Mouse (Mus musculus): ENCODE measurements at regions not wholly inside any gene's neighbourhood (a gene's known extent, or its start where the extent isn't known, plus 50 kb on each side); places are given as distances from the start of the nearest gene placed in this dataset.

GRCm38 (mm10) chr14:17234898-17235297, 415.9 kb upstream of the Rarb start:
- no peak for DNase-seq (ENCODE audit: extremely low spot score, low read depth, low spot score)

DNA sequence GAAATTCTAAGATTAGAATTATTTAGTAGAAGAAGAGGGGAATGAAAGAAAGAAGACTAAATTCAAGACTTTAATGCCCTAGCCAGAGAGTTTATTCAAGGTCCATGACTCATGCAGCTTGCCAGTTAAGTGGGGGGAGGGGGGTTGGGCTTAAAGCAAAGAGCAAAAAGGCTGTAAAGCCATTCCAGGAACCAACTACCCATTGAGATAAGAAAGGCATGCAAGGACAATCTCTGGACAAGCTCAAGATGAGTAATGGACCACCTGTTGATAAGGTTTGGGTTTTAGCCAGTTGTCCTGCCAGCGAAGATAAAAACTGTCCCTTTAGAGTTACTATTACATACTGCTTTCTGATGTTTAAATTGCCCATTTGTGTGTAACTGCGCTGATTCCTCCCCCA, 392.5 kb upstream of the Rarb start:
- no peak for DNase-seq (ENCODE audit: extremely low spot score, low read depth, low spot score)

DNA sequence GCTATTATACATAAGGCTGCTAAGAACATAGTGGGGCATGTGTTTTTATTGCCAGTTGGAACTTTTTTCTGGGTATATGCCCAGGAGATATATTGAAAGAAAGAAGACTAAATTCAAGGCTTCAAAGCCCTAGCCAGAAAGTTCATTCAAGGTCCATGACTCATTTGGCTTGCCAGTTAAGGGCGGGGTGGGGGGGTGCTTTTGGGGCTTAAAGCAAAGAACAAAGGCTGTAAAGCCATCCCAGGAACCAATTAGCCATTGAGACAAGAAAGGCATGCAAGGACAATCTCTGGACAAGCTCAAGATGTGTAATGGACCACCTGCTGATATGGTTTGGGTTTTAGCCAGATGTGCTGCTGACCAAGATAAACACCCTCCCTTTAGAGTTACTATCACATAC, 386.7 kb upstream of the Rarb start:
- DNase-seq (ENCODE audit: extremely low spot score, low read depth, low spot score) = no peak

GRCm38 (mm10) chr14:17203251-17204015, 384.5 kb upstream of the Rarb start:
- DNase-seq (ENCODE audit: extremely low spot score, low read depth, low spot score) = peak; percentile 33

DNA sequence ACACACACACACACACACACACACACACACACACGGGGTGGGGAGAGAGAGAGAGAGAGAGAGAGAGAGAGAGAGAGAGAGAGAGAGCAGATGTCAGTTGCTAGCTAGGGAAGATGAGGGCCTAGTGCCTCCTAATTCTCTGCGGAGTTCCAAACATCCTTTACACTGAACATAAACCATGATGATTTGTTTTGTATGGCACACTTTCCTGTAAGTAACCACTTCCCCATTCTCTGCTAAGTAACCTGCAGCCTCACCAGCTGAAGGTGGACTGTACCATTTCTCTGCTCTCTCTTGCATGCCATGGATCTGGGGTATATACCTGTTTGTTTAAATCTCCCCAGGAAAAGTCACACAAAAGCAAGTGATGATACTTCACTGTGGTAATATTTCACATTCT, 374.0 kb upstream of the Rarb start:
- DNase-seq (ENCODE audit: extremely low spot score, low read depth, low spot score) = no peak

DNA sequence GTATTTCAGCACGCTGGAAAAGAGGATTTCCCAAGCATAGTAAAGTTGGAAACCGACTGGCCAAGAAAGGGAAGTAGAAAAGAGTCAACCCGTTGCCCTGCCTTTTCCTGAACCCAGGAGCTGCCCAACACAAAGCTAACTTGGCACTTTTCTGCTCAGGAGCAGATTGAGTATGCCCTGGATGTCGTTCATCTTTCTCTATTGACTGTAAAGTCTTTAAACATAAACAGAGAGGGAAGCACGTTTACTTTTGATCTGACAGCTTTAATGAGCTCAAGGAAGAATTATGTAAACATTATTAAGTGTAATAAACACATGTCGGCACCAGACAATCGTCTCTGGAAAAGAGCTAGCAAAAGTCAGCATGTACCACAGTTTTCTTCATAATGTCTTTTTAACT, 354.3 kb upstream of the Rarb start:
- DNase-seq (ENCODE audit: extremely low spot score, low read depth, low spot score) = no peak

DNA sequence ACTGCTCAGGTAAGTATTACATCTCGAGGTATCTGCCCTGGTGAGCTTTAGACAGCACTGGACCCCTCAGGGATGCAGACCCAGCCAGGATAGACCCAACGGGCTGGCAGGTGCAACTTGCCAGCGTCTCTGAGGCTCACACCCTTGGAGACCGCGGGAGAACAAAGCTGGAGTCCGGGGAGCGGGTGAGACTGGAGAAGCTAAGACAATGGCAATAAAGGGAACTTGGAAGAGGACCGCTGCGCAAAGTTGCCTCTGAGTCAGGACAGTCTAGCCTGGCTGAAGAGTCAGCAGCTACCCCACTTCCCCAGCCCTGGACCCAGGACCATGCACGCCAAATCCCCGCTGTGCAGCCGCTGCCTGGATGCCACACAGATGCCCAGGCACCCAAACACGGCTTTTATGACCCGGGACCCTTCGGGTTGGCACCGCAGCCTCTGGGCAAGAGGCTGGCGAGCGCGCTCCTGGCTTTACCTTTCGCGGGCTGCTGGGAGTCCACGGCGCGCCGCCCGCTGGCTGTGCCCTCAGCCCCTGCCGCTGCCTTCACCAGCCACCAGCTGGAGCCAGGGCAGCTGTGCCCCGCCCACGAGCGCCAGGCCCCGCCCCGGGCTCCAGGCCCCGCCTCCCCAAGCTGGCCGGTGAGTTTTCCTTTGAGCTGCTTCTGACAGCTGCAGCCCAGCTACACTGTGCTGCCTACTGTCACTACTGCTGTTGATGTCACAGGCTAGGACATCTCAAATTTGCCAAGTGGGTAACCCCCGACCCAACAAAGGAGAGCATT, 353.6 kb upstream of the Rarb start:
- no peak for DNase-seq (ENCODE audit: extremely low spot score, low read depth, low spot score)

- DNase-seq (ENCODE audit: extremely low spot score, low read depth, low spot score) = no peak
Measured at GRCm38 (mm10) chr14:17171896-17172295, 352.9 kb upstream of the Rarb start.

DNA sequence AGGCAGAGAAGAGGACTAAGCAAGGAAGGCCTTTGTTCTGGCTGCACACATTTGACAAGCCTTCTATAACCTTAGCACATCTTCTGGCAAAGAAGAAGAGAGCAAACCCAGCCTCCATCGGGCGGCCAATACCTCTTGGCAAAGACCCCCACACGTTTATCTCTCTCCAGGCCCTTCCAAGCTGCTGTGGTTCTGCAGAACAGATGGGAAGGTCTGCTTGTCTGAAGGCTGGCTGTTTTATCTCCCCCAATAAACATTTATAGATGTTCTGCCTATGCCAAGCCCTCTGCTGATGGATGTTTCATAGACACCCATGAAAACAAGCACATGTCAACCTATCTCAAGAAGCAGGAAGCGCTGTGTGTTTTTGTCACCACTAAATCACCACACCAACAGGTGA, 339.4 kb upstream of the Rarb start:
- DNase-seq (ENCODE audit: extremely low spot score, low read depth, low spot score) = no peak

- no peak for DNase-seq (ENCODE audit: extremely low spot score, low read depth, low spot score)
Measured at GRCm38 (mm10) chr14:17156402-17156954, 337.5 kb upstream of the Rarb start.

- DNase-seq (ENCODE audit: extremely low spot score, low read depth, low spot score) = no peak
Measured at GRCm38 (mm10) chr14:17120679-17121078, 301.7 kb upstream of the Rarb start.

GRCm38 (mm10) chr14:17106668-17107067, 287.7 kb upstream of the Rarb start:
- no peak for DNase-seq (ENCODE audit: extremely low spot score, low read depth, low spot score)

DNA sequence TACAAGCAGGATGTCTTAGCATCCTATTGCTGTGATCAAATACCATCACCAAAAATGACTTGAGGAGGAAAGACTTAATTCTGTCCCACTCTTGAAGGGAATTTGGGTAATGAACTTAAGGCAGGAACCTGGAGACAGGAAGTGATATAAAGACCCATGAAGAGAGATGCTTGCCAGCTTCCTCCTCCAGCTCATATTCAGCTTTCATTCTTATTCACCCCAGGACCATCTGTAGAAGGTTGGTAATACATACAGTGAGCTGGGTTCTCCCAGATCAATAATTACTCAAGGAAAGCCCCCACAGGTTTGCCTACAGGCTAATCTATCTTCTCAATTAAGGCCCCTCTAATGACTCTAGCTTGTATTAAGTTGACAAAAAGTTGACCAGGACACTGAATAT, 283.5 kb upstream of the Rarb start:
- no peak for DNase-seq (ENCODE audit: extremely low spot score, low read depth, low spot score)

GRCm38 (mm10) chr14:17090573-17090937, 271.6 kb upstream of the Rarb start:
- DNase-seq (ENCODE audit: extremely low spot score, low read depth, low spot score) = no peak

- DNase-seq (ENCODE audit: extremely low spot score, low read depth, low spot score) = no peak
Measured at GRCm38 (mm10) chr14:17089640-17090572, 270.9 kb upstream of the Rarb start.

- DNase-seq (ENCODE audit: extremely low spot score, low read depth, low spot score) = no peak
Measured at GRCm38 (mm10) chr14:17089089-17089634, 270.2 kb upstream of the Rarb start.

DNA sequence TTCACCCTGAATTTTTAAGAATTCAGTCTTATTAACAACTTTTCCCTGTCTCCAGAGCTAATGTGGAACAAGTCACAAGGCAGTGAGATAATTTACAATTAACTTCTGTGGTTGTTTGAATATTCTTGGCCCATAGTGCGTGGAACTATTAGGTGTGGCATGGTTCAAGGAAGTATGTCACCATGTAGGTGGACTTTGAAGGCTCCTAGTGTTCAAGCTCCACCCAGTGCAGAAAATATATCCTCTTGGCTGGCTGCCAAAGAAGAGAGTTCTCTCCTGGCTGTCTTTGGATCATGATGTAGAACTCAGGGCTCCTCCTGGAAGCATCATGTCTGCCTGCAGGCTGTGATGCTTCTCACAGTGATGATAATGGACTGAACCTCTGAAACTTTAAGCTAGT, 268.9 kb upstream of the Rarb start:
- DNase-seq (ENCODE audit: extremely low spot score, low read depth, low spot score) = no peak

GRCm38 (mm10) chr14:17083907-17084306, 265.0 kb upstream of the Rarb start:
- no peak for DNase-seq (ENCODE audit: extremely low spot score, low read depth, low spot score)

- no peak for DNase-seq (ENCODE audit: extremely low spot score, low read depth, low spot score)
Measured at GRCm38 (mm10) chr14:17081904-17082303, 262.9 kb upstream of the Rarb start.

DNA sequence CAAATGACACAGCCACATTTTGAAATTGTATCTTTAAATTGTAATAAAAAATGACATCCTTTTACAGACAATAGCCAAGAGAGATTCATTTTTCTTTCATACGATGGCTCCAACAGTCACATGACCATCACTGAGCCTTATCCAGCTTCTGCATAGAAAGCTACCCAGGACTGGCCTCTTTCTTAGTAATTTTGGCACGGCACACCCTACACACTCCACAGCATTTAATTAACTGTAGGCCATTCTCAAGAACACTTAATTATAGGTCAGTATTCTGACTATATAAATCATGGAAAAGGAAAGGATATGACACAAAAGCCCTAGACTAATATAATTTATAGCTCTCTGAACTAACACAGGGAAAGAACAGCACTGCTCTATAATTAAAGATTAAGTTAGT, 260.6 kb upstream of the Rarb start:
- DNase-seq (ENCODE audit: extremely low spot score, low read depth, low spot score) = no peak

- no peak for DNase-seq (ENCODE audit: extremely low spot score, low read depth, low spot score)
Measured at GRCm38 (mm10) chr14:17061358-17061757, 242.4 kb upstream of the Rarb start.

Data from hindlimb bud, embryonic 11.5 days (tissue).